Mouse (Mus musculus) mesoderm, embryonic 11.5 days (tissue): ENCODE data around the gene Vwa2.

Experiments
- DNase-seq: peaks from one replicate; pipeline ENCODE4 v3.0.0-alpha.2; 2012; ENCODE audit warnings: low read depth, low spot score

Gene Vwa2

DNA sequence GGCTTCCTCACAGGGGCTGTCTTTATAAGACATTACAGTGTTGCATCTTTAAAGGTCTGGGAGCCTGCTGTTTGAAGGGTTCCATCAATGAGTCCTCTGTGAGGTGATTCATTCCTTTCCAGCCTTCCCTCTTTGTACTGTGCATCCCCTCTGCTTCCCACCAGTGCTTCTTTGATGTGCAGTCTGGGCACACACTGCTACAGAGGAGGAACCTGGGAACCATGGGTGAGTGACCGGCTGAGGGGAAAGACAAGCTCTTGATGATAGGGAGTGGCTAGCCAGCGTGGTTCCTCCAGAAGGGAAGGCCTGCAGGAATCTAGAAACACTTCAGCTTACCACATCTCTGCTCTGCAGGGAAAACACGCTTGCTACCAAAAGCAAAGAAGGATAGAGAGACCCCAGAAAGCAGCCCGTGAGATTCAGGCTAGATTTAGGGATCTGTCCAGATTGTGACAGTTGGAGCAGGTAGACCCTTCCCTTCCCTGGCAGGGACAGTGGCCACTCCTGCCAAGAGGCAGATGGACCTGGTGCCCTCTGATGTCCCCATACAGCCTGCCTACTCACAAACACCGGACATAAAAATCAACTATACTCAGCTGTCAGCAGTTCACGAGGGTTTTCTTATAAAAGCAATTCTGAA is 74.0 kb downstream of the Vwa2 start:
- no peak for DNase-seq

DNA sequence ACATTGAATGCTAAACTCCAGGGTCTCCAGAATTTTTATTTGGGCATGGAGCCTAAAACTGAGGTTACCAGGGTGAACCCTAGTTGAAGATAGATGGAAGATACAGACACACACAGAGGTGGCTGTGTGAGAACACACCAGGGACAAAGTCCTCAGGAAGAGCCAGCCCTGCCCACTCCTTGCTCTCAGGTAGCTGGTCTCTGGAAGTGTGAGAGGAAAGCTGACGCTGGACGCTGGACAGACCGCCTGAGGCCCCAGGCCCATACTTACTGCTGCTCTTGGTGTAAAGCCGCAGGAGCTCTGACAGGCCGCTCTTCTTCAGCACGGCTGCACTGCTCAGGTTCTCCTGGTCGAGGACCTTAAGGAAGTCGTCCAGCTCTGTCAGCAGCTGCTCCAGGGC is 75.8 kb downstream of the Vwa2 start:
- no peak for DNase-seq

DNA sequence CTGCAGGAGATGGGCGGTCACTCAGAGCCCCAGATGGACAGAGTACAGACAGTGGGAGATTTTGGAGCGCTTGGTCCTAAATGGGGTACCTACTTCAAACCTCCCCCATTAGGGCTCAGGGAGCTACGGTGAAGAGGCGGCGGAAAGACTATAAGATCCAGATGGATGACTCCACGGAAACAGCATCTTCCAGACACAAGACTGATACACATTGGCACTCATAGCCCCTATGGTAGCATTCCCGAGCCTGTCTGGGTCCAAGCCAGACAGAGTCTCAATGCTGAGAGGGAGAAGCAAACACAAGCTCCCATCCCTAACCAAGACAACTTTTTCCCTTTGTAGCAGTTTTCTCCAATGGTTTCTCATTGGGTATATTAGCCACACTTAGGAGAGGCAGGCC is 76.8 kb downstream of the Vwa2 start:
- DNase-seq, result no peak

DNA sequence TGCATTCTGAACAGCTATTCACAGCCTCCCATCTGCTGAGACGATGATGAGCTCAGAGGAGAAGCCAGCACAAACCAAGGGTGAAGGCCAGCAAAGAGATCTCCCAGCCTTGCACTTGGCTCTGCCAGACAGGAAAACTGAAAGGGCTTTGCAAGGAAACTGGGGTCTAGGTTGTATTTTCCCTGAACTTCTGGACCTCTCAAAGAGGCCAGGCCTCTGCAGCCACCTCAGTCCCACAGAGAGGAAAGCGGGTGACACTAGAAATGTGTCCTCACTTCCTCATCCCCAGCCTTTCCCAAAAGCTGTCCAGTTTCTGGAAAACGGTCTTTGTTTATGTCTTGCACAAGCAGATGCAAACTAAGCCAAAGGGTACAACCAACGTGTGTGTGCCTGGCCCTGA is 79.8 kb downstream of the Vwa2 start:
- no peak for DNase-seq

DNA sequence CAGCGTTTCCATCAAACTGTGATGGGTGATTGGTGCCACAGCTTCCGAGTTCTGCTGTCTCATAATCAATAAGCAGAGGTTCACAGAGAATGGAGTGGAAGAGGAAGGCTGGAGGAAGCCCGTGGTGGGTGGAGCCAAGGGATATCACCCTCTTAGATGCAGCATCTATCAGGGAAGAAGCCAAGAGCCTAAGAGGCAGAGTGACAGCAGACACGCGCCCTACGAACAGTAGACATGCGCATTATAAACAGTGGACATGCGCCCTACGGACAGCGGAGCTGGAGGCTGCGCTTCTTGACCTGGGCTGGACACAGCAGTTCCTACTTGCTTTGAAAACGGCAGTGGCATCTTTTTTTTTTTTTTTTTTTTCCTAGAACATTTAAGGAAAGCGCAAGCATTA is 80.8 kb downstream of the Vwa2 start:
- no peak for DNase-seq

DNA sequence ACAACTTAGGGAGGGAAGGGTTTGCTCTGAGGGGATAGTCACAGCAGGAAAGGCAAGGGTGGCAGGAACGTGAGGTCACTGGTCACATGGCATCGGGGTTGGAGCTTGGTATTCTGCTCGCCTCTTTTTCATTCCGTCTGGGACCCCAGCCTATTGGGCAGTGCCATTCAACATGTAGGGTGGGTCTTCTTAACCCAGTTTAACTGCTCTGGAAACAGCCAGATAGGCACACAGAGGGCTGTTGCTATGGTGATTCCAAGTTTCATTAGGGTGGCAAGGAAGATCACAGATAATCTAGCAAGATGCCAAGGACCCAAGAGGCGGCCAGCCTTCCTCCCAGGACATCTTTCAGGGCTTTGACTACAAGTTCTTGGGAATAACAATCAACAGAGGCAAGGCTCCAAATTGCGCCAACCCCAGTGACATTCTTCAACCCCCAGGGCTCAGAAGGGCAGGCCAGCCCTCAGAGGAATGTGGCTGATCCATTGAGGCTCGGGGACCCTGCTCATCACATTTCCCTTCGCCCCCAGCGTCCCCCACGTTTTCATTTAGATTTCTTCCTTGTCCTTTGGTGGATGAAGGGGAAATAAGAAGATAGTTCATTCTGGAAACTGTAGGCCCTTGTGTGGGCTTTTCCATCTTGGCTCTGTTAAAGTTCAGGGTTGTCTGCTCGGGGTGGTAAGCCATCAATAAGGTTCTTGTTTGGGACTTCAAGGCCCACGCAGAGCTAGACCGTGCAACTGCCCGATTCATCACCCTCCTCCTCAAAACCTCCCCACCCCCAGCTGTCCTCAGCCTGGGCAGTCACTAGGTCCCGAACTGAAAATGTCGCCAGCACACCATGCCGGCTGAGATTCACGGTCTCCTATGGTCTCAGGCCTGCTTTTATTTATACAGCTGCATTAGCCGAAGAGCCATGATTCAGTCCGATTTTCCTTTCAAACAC is 81.8 kb downstream of the Vwa2 start:
- DNase-seq, result peak; percentile 27

DNA sequence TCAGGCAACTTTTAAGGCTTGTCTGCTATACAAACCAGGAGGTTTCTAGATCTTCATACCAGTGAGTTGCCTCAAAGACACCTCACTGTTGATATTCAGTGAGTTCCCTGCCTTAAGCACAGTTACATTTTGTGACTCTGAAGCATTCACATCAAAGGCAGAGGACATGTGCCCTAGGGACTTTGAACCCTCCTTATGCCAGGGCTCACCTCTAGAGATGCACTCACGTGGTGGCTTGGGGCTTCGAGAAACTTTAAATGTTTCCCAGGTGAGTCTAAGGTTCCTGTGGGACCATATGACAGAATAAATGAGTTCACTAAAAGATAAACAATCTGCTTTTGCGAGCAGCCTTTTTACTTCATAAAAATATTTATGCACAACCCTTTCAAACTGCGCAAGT is 84.0 kb downstream of the Vwa2 start:
- DNase-seq, result no peak

DNA sequence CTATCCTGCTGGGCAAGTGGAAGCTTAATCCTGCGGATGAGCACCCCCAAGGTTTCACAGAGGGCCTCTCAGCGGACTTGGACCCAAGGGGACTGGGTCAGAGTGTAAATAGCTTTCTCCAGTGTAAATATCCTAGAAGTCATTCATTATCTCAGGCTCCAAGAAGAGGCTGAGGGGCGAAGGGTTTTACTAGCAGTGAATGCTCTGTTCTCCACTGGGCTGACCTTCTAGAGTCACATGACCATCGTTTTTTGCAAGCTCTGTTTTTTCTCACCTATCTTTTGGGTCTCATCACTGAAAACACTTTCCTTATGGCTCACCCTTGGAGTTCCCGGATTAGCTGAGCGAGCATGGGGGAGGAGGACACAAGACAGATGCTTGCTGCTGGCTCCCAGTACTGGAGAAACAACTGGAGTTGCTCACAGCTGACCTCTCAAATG is 84.6 kb downstream of the Vwa2 start:
- DNase-seq, result no peak

DNA sequence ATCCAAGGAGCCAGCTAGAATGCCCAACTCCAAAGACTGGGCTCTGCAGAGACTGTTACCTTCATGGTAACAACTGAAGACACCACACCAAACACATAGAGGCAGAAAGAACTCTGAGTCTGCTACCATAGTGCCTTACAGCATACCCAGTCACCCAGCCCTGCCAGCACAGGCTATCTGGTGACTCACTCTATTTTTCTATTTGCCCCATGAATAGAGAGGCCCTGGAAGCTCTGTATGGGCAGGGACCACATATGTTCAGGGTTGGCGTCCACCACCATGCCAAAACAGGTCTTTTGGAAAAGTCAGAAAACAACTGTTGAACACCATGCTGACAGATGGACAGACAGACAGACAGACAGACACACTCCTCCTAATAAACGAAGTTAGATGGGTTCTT is 85.0 kb downstream of the Vwa2 start:
- no peak for DNase-seq

DNA sequence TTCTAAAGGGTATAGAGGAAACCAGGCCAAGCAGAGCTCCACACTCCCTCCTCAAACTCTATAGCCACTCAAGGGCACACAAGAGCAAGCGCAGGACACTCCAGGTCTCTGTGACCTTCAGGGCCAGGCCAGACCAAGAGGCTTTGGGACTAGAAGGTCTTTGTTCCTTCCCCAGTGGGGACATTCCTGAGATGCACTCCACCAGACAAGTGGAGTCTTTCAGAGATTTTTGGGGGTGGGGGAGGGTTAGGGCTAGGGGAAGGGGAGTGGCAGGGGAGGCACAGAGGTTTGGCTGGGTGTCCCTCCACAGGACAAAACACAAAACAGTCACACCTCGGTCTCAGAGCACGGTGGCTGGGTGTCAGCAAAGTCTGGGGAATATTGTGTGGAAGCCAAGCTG is 85.6 kb downstream of the Vwa2 start:
- no peak for DNase-seq
